Mouse (Mus musculus) cerebellum, adult 8-10 months (tissue): ENCODE results near the gene Piga.

ENCODE experiments used
- DNase-seq: peaks from one replicate; pipeline ENCODE4 v3.0.0; 2022

The Piga gene

GRCm38 (mm10) chrX:164419471-164419939 is at the start of gene Piga:
Piga (plus strand) TSS chrX:164419787.
- DNase-seq = peak; percentile 89

GRCm38 (mm10) chrX:164370576-164370975 is 49.0 kb upstream of the Piga start:
- DNase-seq = no peak

GRCm38 (mm10) chrX:164373081-164373480 is 46.5 kb upstream of the Piga start, which contains the start of gene Vegfd:
Vegfd (plus strand) TSS chrX:164373378.
- DNase-seq = no peak

GRCm38 (mm10) chrX:164374586-164374985 is 45.0 kb upstream of the Piga start:
- DNase-seq = no peak

GRCm38 (mm10) chrX:164379721-164380120 is 39.9 kb upstream of the Piga start:
- DNase-seq = no peak

- peak; percentile 28 for DNase-seq
Measured at GRCm38 (mm10) chrX:164381618-164382408, 37.8 kb upstream of the Piga start.

GRCm38 (mm10) chrX:164394091-164394490 is 25.5 kb upstream of the Piga start:
- no peak for DNase-seq

- no peak for DNase-seq
Measured at GRCm38 (mm10) chrX:164398456-164398855, 21.1 kb upstream of the Piga start.

GRCm38 (mm10) chrX:164405080-164405649 is 14.4 kb upstream of the Piga start:
- DNase-seq = no peak

- no peak for DNase-seq
Measured at GRCm38 (mm10) chrX:164406133-164407022, 13.2 kb upstream of the Piga start.

GRCm38 (mm10) chrX:164408301-164408927 is 11.2 kb upstream of the Piga start:
- DNase-seq = no peak

GRCm38 (mm10) chrX:164410562-164410961 is 9.0 kb upstream of the Piga start:
- DNase-seq = no peak

GRCm38 (mm10) chrX:164416803-164417202 is 2.8 kb upstream of the Piga start:
- DNase-seq = no peak

- DNase-seq = no peak
Measured at GRCm38 (mm10) chrX:164418008-164418407, 1.6 kb upstream of the Piga start.

- DNase-seq = no peak
Measured at GRCm38 (mm10) chrX:164419955-164420354, 368 bp downstream of the Piga start.

- DNase-seq = no peak
Measured at GRCm38 (mm10) chrX:164420518-164420917, 931 bp downstream of the Piga start.

- no peak for DNase-seq
Measured at GRCm38 (mm10) chrX:164424821-164425220, 5.2 kb downstream of the Piga start.

GRCm38 (mm10) chrX:164427295-164427694 is 7.7 kb downstream of the Piga start:
- no peak for DNase-seq

GRCm38 (mm10) chrX:164428224-164428623 is 8.6 kb downstream of the Piga start:
- DNase-seq = no peak

GRCm38 (mm10) chrX:164430621-164431020 is 11.0 kb downstream of the Piga start:
- DNase-seq = no peak

- DNase-seq = no peak
Measured at GRCm38 (mm10) chrX:164431133-164431532, 11.5 kb downstream of the Piga start.

- DNase-seq = no peak
Measured at GRCm38 (mm10) chrX:164431541-164431940, 12.0 kb downstream of the Piga start.

- no peak for DNase-seq
Measured at GRCm38 (mm10) chrX:164432682-164433081, 13.1 kb downstream of the Piga start.
